Mouse (Mus musculus) brain, adult 2 months (tissue): ENCODE data around the gene Slc48a1.

Experiments used
- DNase-seq: peaks from one replicate; pipeline ENCODE4 v3.0.0; 2011; ENCODE audit warnings: low read depth, low spot score

Gene Slc48a1

GRCm38 (mm10) chr15:97781961-97782748 lies 3.8 kb downstream of the Slc48a1 start:
- peak; percentile 71 for DNase-seq

- DNase-seq, result peak; percentile 48
These were observed 4.4 kb downstream of the Slc48a1 start for GRCm38 (mm10) chr15:97782749-97783105.

- DNase-seq, result peak; percentile 95
These were observed 5.8 kb downstream of the Slc48a1 start for GRCm38 (mm10) chr15:97784092-97784559.

GRCm38 (mm10) chr15:97784561-97785161 lies 6.3 kb downstream of the Slc48a1 start:
- peak; percentile 53 for DNase-seq

- peak; percentile 92 for DNase-seq
These were observed 7.6 kb downstream of the Slc48a1 start for GRCm38 (mm10) chr15:97785731-97786411.

- DNase-seq, result peak; percentile 63
These were observed 8.2 kb downstream of the Slc48a1 start for GRCm38 (mm10) chr15:97786412-97787112.

- no peak for DNase-seq
These were observed 9.0 kb downstream of the Slc48a1 start for GRCm38 (mm10) chr15:97787148-97787798.

- DNase-seq, result peak; percentile 84
These were observed 9.7 kb downstream of the Slc48a1 start for GRCm38 (mm10) chr15:97787799-97788667.

- peak; percentile 96 for DNase-seq
These were observed 10.5 kb downstream of the Slc48a1 start for GRCm38 (mm10) chr15:97788821-97789220.

- peak; percentile 84 for DNase-seq
These were observed 11.6 kb downstream of the Slc48a1 start for GRCm38 (mm10) chr15:97789761-97790505.

- peak; percentile 27 for DNase-seq
These were observed 12.9 kb downstream of the Slc48a1 start for GRCm38 (mm10) chr15:97791126-97791700.

GRCm38 (mm10) chr15:97793386-97794153 lies 15.2 kb downstream of the Slc48a1 start:
- DNase-seq, result no peak

GRCm38 (mm10) chr15:97794268-97794667 lies 15.9 kb downstream of the Slc48a1 start:
- DNase-seq, result no peak

- no peak for DNase-seq
These were observed 17.4 kb downstream of the Slc48a1 start for GRCm38 (mm10) chr15:97795559-97796235.

- no peak for DNase-seq
These were observed 18.5 kb downstream of the Slc48a1 start for GRCm38 (mm10) chr15:97796674-97797310.

GRCm38 (mm10) chr15:97798134-97798533 lies 19.8 kb downstream of the Slc48a1 start:
- peak; percentile 64 for DNase-seq

GRCm38 (mm10) chr15:97799446-97799845 lies 21.1 kb downstream of the Slc48a1 start:
- no peak for DNase-seq
